Mouse (Mus musculus) kidney, adult 2 months (tissue): ENCODE measurements around the gene Col5a1. TPM values are rescaled to one million over a fixed set of nuclear protein-coding genes. Genes with fewer than 3 reads are reported as not detected.

Experiments
- DNase-seq: peaks from one replicate; pipeline ENCODE4 v3.0.0; 2021
- H3K27ac ChIP-seq: fragments of 200-500 bp; 2 replicates; pipeline ENCODE4 v1.5.1; 2012; ENCODE audit warnings: low read depth, low read length, control low read depth, inconsistent platforms; ENCODE audit not compliant: insufficient read depth
- H3K27me3 ChIP-seq: fragments of 200-500 bp; replicated peaks from 2 replicates; pipeline ENCODE4 v1.6.1; 2012; ENCODE audit warnings: mild to moderate bottlenecking, moderate library complexity, low read length, inconsistent platforms; ENCODE audit not compliant: control insufficient read depth, insufficient read depth
- H3K36me3 ChIP-seq: fragments of 200-500 bp; 2 replicates; pipeline ENCODE4 v1.6.1; 2012; ENCODE audit warnings: mild to moderate bottlenecking, moderate library complexity, low read length, inconsistent platforms; ENCODE audit not compliant: control insufficient read depth, insufficient read depth
- H3K4me1 ChIP-seq: fragments of 200-500 bp; 2 replicates; pipeline ENCODE4 v1.6.1; 2011; ENCODE audit warnings: low read length; ENCODE audit not compliant: control insufficient read depth, insufficient read depth
- H3K4me3 ChIP-seq: fragments of 200-500 bp; 2 replicates; pipeline ENCODE4 v1.5.1; 2011; ENCODE audit warnings: mild to moderate bottlenecking, low read depth, low read length, control low read depth; ENCODE audit not compliant: insufficient read depth
- CTCF ChIP-seq: fragments of 200-500 bp; conservative IDR thresholded peaks from 2 replicates; pipeline ENCODE4 v1.5.1; 2011; ENCODE audit warnings: low read depth, mild to moderate bottlenecking, control low read depth, low read length, moderate library complexity, mixed read lengths; ENCODE audit not compliant: insufficient read depth, insufficient read length
- POLR2A ChIP-seq: fragments of 200-500 bp; IDR thresholded peaks from one replicate; pipeline ENCODE4 v1.6.1; 2011; ENCODE audit warnings: low read depth, low read length, control low read depth
- WGBS: fragments of 180-500 bp; shearing (Covaris S2); methylation state at CpG from one replicate; pipeline ENCODE4 v1.1.7; 2018; 5-methylcytosine and 5-hydroxymethylcytosine counted together
- polyA plus RNA-seq: library from polyadenylated mRNA; depleted of rRNA; stranded (reverse); fragments of >200 nt; gene quantifications from 2 replicates; pipeline ENCODE4 v1.2.3, GENCODE M21; 2012

Col5a1 gene
- polyA plus RNA-seq, 1 experiment = 7.5 TPM

DNA sequence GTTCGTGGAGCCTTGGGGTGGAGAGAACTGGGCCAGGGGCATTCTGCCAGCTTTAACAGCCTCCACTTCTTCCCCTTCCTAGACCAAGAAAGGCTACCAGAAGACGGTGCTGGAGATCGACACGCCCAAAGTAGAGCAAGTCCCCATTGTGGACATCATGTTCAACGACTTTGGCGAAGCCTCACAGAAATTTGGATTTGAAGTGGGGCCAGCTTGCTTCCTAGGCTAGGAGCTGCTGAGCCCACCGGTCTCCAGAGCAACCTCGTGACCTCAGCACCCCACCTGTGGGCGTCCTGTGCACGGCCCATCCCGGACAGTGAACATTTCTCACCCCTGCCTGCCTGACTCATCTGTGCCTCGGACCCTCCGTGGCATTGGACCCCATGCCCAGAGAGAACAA lies 150.6 kb downstream of the Col5a1 start:
- no peaks in the 10 kb centered on the region for H3K27me3 ChIP-seq
- H3K36me3 ChIP-seq = no peaks in the 10 kb centered on the region
- TF ChIP-seq CTCF (no peak), POLR2A (no peak)
- no peak for DNase-seq
- H3K4me1 ChIP-seq = peaks cover 3% of the 10 kb centered on the region; the same call in 1 of the 2 replicates
- H3K4me3 ChIP-seq = no peak overlapping the region
- no peak overlapping the region for H3K27ac ChIP-seq
- 89% methylated on average over 13 of the region's 13 CpGs for WGBS

- H3K4me3 ChIP-seq = no peak overlapping the region
- 28% methylated on average over 12 of the region's 12 CpGs for WGBS
- TF ChIP-seq POLR2A (no peak), CTCF (no peak)
- DNase-seq = peak; percentile 58
- H3K4me1 ChIP-seq = peaks cover 3% of the 10 kb centered on the region; the same call in 1 of the 2 replicates
- no peak overlapping the region for H3K27ac ChIP-seq
- no peaks in the 10 kb centered on the region for H3K36me3 ChIP-seq
- H3K27me3 ChIP-seq = no peaks in the 10 kb centered on the region
Measured at GRCm38 (mm10) chr2:28037505-28038390, 151.5 kb downstream of the Col5a1 start.

- H3K27me3 ChIP-seq = no peaks in the 10 kb centered on the region
- H3K36me3 ChIP-seq = no peaks in the 10 kb centered on the region
- no peak overlapping the region for H3K27ac ChIP-seq
- peak; percentile 71 for DNase-seq
- no peak overlapping the region for H3K4me3 ChIP-seq
- TF ChIP-seq CTCF (no peak), POLR2A (no peak)
- peaks cover 3% of the 10 kb centered on the region; the same call in 1 of the 2 replicates for H3K4me1 ChIP-seq
- WGBS = 74% methylated on average over 14 of the region's 14 CpGs
Measured at GRCm38 (mm10) chr2:28038391-28039096, 152.3 kb downstream of the Col5a1 start.

GRCm38 (mm10) chr2:28039647-28040325 lies 153.6 kb downstream of the Col5a1 start:
- WGBS = 86% methylated on average over 10 of the region's 10 CpGs
- H3K27me3 ChIP-seq = no peaks in the 10 kb centered on the region
- no peak for DNase-seq
- peaks cover 3% of the 10 kb centered on the region; the same call in 1 of the 2 replicates for H3K4me1 ChIP-seq
- H3K27ac ChIP-seq = no peak overlapping the region
- TF ChIP-seq POLR2A = no peak
- TF ChIP-seq CTCF = no peak
- H3K36me3 ChIP-seq = no peaks in the 10 kb centered on the region
- H3K4me3 ChIP-seq = no peak overlapping the region

DNA sequence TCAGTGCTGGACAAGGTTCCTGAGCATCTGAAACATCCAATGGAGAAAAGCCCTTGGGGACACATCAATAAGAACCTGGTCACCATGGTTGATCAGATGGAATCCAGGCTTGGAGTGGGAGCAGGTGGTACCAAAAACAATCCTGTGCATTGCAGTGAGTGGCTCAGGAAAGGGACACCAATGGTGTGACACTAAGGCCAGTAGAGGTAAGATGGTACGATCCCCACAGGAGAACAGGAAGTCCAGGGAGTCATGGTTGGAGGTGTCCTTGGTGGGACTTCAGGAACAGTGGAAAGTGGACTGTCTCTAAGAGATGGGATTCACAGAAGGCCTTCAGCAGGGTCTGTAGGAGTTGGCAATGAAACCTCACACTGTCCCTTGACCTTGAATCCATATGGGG lies 154.2 kb downstream of the Col5a1 start:
- peaks cover 3% of the 10 kb centered on the region; the same call in 1 of the 2 replicates for H3K4me1 ChIP-seq
- H3K36me3 ChIP-seq = no peaks in the 10 kb centered on the region
- no peak for TF ChIP-seq CTCF
- TF ChIP-seq POLR2A = no peak
- H3K27me3 ChIP-seq = no peaks in the 10 kb centered on the region
- no peak for DNase-seq
- 100% methylated on average over 1 of the region's 1 CpGs for WGBS
- H3K27ac ChIP-seq = no peak overlapping the region
- H3K4me3 ChIP-seq = no peak overlapping the region

GRCm38 (mm10) chr2:28044920-28045598 lies 158.8 kb downstream of the Col5a1 start:
- DNase-seq = no peak
- no peaks in the 10 kb centered on the region for H3K27me3 ChIP-seq
- TF ChIP-seq CTCF = no peak
- TF ChIP-seq POLR2A = no peak
- H3K36me3 ChIP-seq = no peaks in the 10 kb centered on the region
- H3K4me3 ChIP-seq = no peak overlapping the region
- no peaks in the 10 kb centered on the region for H3K4me1 ChIP-seq
- 84% methylated on average over 9 of the region's 9 CpGs for WGBS
- H3K27ac ChIP-seq = no peak overlapping the region

- no peak for DNase-seq
- H3K4me1 ChIP-seq = no peaks in the 10 kb centered on the region
- TF ChIP-seq CTCF (no peak), POLR2A (no peak)
- H3K27ac ChIP-seq = no peak overlapping the region
- H3K4me3 ChIP-seq = no peak overlapping the region
- H3K27me3 ChIP-seq = no peaks in the 10 kb centered on the region
- WGBS = 71% methylated on average over 6 of the region's 6 CpGs
- no peaks in the 10 kb centered on the region for H3K36me3 ChIP-seq
Measured at GRCm38 (mm10) chr2:28046311-28046710, 160.1 kb downstream of the Col5a1 start.
